Mouse (Mus musculus) liver, embryonic 14.5 days (tissue): Measurements from ENCODE around the gene Gjb2.

Source experiments
- CTCF ChIP-seq: IDR thresholded peaks from 2 replicates; pipeline ENCODE4 v1.5.1; 2016; ENCODE audit warnings: antibody characterized with exemption, low read depth, control low read depth
- EP300 ChIP-seq: IDR thresholded peaks from 2 replicates; pipeline ENCODE4 v1.6.1; 2016; ENCODE audit warnings: antibody characterized with exemption, low read depth

GRCm38 (mm10) chr14:57105111-57105510, 609 bp upstream of the Gjb2 start:
- TF ChIP-seq CTCF (no peak), EP300 (no peak)
